Mouse (Mus musculus): Measurements from ENCODE around the gene Glud1.

DNA sequence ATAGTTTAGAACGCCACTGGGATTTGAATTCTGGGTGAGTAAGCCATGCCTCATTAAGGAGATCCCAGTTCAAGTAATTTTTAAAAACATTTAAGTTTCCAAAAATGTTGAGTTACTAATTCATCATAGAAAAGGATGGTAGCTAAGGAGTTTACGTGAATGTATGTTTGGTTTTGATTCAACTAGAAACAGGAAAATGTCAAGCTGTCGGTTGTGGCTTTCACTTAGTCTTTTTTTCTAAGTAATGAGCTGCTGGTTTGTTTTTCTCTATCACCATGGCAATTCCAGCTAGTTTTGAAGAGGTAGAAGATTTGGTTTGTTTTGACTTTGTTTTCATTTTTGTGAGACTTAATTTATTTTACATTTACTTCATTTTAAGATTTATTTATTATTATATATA is 6.9 kb downstream of the Glud1 start:
- no peak for TF ChIP-seq POLR2A (IDR thresholded peaks at IDR 0.05; ENCODE audit: insufficient read length, low read depth)
- TF ChIP-seq USF1 (IDR thresholded peaks at IDR 0.05; ENCODE audit: low read depth) = no peak
- TF ChIP-seq E2F4 (IDR thresholded peaks at IDR 0.05; ENCODE audit: insufficient read depth) = no peak
- no peak for TF ChIP-seq MAX (IDR thresholded peaks at IDR 0.05; ENCODE audit: low read depth)
- TF ChIP-seq CEBPB (IDR thresholded peaks at IDR 0.05; ENCODE audit: insufficient read depth, poor library complexity, severe bottlenecking) = no peak
- no peak for TF ChIP-seq MYOG (IDR thresholded peaks at IDR 0.05; ENCODE audit: control insufficient read depth in 1 of 3, insufficient read depth in 1 of 3, insufficient read length in 2 of 3, low read depth in 2 of 3)
- TF ChIP-seq POLR2AphosphoS2 (IDR thresholded peaks at IDR 0.05; ENCODE audit: insufficient read length, low read depth) = no peak
- no peak for TF ChIP-seq REST (IDR thresholded peaks at IDR 0.05; ENCODE audit: insufficient read depth, insufficient read length)
- no peak for TF ChIP-seq TCF12 (IDR thresholded peaks at IDR 0.05; ENCODE audit: insufficient read depth, poor library complexity, severe bottlenecking)
- TF ChIP-seq SRF (IDR thresholded peaks at IDR 0.05; ENCODE audit: control insufficient read depth, insufficient read length, low read depth) = no peak
- TF ChIP-seq MYOD1 (IDR thresholded peaks at IDR 0.05; ENCODE audit: control insufficient read depth in 1 of 3, insufficient read length in 2 of 3, low read depth in 2 of 3) = no peak
- TF ChIP-seq TCF3 (IDR thresholded peaks at IDR 0.05; ENCODE audit: insufficient read length, low read depth) = no peak

Measured in myocyte (in vitro differentiated cells).